Mouse (Mus musculus): ENCODE measurements around the gene Unk.
"Not testable (repeated sequence)": the region's sequence is repeated elsewhere in the genome, so short reads cannot be mapped to it uniquely, and the experiment has no call there.

Gene Unk

DNA sequence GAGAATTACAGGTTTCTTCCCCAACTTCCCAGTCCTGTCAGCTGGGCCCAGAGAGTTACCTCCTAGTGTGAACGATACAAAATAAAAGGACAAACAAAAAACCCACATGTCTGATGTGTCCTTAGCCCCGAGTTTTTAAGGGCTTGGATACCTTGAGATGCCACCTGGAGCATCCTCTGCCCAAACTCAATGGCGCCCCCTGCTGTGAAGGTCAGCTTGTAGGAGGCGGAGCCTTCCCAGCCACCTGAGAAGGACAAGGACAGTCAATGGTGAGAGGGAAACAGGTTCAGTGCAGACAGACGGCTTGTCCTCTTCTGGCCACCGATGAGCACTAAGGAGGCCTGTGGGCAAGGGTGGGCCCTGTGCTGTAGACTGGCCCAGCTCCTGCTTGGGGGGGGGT, 51.0 kb downstream of the Unk start:
- in situ Hi-C loops (cut with MboI; ENCODE audit: unreplicated experiment in 2 of 2) = no loop called here

DNA sequence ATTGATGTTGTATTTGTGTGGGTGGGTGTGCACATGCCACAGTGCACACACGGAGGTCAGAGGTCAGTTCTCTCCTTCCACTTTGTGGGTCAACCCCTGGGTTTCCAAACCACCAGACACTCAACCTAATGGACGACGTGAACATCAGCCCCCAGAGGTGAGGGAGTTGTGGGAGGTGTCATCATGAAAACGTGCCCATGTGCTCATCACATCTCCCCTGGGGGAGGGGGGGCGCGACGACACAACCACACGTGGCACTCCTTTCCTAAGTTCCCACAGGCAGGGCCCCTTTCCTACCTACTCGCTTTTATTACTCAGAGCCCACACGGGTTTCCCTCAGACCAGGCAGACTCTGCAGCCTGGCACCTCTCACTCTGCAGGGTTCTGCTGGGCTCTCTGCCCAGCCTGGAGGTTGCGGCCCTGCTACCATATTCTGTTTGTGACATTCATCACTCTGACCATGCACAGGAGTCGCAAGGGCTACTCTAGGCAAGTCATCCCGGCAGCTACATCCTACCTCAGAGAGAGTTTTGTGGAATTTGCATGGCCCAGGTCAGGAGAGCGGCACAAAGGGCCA, 53.1 kb downstream of the Unk start:
- in situ Hi-C loops (cut with MboI; ENCODE audit: unreplicated experiment in 2 of 2) = no loop called here

DNA sequence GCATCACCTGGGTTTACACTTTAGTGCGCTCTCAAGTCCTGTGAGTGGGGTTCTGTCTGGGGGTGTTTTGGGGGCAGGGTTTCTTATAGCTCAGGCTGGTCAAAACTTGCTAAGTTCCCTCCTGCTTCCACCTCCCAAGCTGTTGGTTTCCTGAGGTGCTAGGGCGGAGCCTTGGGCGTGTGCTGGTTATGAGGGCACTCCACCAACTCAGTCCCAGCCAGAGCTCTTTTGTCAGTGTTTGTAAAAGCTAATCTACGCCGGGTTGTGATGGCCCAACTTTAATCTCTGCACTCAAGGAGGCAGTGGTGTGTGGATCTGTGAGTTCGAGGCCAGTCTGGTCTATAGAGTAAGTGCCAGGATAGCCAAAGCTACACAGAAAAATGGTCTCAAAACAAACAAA, 54.0 kb downstream of the Unk start:
- in situ Hi-C loops (cut with MboI; ENCODE audit: unreplicated experiment in 2 of 2) = no loop called here

DNA sequence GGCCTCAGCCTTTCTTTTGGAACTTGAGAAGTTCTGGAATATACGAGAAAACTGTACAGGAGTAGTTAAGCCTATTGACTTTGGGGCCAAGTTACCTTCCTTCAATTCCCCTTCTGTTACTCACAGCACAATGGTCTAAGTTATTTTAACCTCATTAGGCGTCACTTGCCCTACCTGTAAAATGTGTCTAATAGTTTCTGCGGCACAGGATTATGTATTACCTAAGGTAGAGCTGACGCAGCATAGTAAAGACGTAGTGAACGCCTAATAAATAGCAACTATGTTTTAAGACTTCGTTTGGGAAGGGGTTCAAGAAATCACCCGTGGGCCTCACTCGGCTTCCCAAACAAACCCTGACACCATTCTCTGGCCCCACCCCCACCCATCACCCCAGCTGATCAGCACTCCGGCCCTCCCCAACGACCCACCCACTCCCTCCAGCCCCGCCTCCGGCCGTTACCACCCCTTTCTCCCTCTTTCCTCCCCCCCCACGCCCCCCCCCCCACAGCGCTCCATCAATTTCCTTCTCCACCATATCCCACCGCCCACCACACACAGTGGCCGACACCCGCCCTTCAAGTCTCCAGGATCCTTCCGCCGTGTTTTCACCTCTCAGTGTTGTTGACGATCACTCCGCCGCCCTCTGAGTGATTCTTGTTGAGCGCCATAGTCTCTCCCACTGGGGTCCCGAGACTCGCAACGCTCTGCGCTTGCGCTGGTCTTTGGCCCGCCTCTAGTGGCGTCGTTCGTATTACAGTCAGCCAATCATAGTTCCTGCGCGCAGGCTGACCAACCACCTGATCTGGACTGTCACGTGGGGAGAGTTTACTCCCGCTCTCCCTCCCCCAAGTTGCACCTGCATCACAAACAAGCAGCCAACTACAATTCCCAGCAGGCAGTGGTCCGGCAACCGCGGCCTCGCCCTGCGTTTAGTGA, 56.4 kb downstream of the Unk start, which contains the start of gene Wbp2:
Gene Wbp2, minus strand, starts transcription at position 738 of the 936 bp plus-strand sequence.
- in situ Hi-C loops (cut with MboI; ENCODE audit: unreplicated experiment in 2 of 2) = loop anchor here (5.0 kb wide), 1 partner anchor 46 kb away; the partner anchor contains the start of gene Trim65 (in 2 of the 2)

DNA sequence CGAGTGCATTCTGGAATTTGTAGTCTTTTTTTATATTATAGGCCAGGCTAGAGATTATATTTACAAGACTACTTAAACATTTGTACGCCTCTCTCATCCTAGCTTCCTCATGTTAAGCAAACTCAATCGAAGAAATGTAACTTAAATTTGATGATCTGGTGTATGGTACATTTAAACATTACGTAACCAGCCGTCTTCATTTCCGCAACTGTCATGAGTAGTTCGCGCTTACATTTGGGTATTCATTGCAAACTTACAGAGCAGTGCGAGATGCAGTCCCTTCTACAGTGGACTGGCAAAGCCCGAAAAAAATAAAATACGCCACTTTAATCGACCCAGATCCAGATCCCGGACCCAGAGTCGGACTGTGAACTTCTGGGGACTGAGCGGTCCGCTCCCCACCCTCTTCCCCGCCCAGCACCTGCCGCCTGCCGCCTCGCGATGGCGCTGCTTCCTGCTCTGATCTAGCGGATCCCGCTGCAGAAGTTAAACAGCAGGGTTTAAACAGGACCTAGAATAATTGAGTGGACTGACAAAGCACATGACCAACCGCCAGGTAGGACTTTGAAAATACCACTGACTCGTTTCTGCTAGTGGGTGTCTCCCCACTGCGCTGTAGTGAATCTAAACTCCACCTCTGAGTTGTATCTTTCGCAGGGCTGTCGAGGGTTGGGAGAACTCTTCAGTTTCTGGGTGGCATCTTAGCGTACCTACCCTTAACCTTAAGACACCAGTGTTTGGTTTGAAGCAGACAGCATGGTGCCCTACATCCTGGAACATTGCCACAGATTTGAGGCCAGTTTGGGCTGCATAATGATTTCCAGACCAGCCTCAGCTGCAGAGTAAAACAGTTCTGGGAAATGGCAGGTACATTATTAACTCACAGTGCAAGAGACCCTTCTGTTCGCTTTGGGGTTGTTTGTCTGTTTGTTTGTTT, 57.3 kb downstream of the Unk start:
- in situ Hi-C loops (cut with MboI; ENCODE audit: unreplicated experiment in 2 of 2) = loop anchor here (5.0 kb wide), 1 partner anchor 45 kb away; the partner anchor contains the start of gene Trim65 (in 2 of the 2)

DNA sequence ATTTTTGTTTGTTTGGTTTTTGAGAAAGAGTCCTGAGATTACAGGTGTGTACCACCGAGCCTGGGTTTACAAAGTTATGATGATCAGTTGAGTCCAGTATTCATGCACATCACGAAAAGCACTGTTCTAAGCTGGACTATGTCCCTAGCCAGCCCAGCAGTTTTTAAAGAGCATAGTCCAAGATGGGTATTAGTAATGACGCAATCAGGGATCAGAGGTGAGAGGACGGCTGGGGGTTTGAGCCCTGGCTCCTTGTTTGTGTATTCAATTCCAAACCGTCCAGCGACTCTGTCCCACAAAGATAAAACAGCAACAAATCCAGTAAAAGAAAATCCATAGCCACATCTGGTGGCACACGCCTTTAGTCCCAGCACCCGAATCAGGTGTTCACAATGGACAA, 58.1 kb downstream of the Unk start:
- in situ Hi-C loops (cut with MboI; ENCODE audit: unreplicated experiment in 2 of 2) = loop anchor here (5.0 kb wide), 1 partner anchor 44 kb away; the partner anchor contains the start of gene Trim65 (in 2 of the 2)

DNA sequence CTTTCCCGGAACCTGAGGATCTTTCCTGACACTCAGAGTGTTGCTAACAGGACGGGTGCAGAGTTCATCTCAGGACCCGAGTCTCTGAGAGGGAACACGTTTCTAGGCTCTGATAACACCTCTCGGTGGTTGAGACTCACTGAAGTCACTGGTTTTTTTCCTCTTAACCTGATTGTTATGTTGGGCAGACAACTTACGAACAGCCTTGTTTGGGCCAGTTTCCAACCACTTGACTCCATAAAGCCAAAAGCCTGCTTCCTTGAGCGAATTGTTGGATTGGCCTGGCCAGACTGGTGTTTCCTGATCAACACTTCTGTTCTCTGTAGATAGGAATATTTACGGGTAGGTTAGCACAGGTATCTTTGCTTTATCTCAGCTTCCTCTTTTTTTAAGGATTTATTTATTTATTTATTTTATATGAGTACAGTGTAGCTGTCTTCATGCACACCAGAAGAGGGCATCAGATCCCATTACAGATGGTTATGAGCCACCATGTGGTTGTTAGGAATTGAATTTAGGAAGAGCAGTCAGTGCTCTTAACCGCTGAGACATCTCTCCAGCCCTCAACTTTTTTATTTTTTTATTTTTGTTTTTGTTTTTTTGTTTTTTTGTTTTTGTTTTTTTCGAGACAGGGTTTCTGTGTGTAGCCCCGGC, 58.7 kb downstream of the Unk start:
- in situ Hi-C loops (cut with MboI; ENCODE audit: unreplicated experiment in 2 of 2) = loop anchor here (5.0 kb wide), 1 partner anchor 43 kb away; the partner anchor contains the start of gene Trim65 (in 2 of the 2)

DNA sequence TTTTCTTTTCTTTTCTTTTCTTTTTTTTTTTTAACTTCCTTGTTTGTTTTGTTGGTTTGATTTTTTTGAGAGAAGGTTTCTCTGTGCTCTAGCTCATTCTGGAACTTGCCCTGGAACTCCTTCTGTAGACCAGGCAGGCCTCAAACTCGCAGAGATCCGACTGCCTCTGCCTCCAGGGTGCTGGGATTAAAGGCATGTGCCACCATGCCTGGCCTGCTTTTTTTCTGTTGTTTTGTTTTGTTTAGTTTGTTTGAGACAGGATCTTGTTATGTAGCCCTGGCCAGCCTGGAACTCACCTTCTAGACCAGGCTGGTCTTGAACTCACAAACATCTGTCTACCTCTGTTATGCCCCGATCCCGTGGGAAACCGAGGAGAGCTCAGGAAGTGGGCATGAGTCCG, 59.4 kb downstream of the Unk start:
- in situ Hi-C loops (cut with MboI; ENCODE audit: unreplicated experiment in 2 of 2) = loop anchor here (5.0 kb wide), 1 partner anchor 43 kb away; the partner anchor contains the start of gene Trim65 (in 2 of the 2)

DNA sequence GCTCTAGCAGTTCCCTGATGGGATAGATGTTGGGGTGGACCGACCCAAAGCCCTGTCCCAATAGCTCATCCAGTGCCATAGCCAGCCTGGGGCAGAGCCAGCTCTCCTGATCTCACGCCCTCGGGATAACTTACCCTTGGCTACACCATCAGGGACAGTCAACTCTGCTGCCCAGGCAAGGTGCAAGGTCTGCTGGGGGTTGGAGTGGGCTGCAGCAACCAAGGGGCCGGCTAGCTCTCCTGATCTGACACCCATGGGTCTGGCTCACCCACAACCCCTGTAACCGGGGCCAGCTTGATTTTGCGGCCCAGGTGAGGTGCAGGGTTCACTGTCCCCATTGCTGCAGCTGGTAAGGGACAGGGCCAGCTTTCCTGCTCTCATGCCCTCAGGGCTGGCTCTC, 61.5 kb downstream of the Unk start:
- in situ Hi-C loops (cut with MboI; ENCODE audit: unreplicated experiment in 2 of 2) = no loop called here

DNA sequence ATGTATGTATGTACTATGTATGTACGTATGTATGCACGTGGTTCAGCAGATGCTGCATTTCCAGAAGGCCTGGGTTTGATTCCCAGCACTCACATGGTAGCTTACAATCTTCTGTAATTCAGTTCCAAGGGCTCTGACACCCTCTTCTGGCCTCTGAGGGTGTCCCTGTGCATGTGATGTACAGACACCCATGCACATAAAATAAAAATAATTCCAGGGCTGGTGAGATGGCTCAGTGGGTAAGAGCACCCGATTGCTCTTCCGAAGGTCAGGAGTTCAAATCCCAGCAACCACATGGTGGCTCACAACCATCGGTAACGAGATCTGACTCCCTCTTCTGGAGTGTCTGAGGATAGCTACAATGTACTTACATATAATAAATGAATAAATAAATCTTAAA, 62.8 kb downstream of the Unk start:
- in situ Hi-C loops (cut with MboI; ENCODE audit: unreplicated experiment in 2 of 2) = not testable (repeated sequence)

DNA sequence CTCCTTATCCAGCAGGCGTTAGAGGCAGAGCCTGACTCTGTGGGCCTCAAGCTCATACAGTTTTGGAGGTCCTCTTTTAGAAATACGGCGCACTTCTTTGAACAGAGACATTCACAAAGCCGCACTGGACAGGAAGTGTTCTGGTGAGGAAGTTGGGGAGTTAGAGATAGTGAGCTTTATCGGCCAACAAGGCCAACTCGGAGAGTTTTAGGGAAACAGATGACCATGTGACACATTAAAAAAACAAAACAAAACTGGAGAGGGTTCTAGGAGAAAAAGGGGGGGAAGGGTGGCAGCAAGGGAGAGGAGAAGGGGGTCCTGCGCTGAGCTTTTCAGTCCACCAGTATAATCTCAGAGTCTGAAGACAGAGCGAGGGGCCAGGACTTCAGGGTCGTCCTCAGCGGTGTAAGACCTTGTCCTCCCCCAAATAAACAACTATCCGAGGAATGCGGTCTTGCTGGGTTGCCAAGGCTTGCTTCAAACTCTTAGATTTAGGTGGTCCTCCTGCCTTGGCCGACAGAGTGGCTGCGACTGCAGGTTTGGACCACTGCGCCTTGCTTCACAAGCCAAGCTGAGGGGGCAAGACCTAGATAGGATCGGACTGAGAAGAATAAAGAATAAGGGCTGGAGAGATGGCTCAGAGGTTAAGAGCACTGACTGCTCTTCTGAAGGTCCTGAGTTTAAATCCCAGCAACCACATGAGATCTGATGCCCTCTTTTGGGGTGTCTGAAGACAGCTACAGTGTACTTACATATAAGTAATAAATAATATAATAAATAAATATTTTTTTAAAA, 63.8 kb downstream of the Unk start:
- in situ Hi-C loops (cut with MboI; ENCODE audit: unreplicated experiment in 2 of 2) = no loop called here

DNA sequence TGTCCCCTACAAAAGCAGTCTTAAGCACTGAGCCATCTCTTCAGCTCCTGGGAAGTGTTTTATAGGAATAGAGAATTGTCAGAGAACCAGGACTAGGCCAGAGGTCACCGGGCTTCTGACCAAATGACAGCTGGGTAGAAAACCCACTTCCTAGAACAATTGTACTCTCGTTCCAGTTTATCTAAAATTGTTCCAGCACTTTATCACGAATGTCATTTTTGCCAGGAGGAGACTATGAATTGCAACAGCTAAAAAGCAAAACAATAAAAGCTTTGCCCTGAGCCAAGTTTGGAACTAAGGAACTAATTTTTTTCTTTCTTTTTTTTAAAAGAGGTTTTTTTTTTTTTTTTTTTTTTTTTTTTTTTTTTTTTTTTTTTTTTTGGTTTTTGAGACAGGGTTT, 65.5 kb downstream of the Unk start:
- in situ Hi-C loops (cut with MboI; ENCODE audit: unreplicated experiment in 2 of 2) = no loop called here

DNA sequence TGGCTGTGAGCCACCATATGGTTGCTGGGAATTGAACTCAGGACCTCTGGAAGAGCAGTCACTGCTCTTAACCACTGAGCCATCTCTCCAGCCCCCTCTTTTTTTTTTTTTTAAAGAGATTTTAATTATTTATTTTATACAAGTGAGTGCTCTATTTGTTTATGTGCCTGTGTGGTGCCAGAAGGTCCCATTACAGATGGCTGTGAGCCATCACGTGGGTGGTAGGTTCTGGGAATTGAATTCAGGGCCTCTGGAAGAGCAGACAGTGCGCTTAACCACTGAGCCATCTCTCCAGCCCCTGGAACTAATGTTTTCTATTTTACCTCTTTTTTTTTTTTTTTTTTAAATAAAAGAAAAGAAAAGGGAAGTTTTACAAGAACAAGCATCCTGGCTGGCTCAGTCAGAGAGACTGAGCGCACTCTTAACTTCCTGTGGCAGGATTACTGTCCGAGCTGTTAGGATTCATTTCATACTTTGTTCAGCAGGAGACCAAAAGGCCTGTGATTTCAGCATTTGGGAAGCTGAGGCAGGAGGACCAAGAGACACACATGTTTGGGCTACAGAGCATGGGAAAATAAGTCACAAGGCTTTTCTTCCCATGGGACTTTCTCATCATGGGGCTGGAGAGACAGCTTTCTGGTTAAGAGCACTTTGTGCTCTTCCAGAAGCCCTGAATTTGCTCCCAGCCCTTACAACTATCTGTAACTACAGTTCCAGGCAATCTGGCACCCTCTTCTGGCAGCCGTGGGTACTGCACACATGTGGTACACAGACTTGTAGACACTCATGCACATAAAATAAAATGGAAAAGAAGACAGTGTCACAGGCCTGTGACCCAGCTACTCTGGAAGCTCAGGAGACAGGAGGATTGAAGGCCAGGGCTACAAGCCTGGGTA, 66.3 kb downstream of the Unk start:
- in situ Hi-C loops (cut with MboI; ENCODE audit: unreplicated experiment in 2 of 2) = no loop called here

DNA sequence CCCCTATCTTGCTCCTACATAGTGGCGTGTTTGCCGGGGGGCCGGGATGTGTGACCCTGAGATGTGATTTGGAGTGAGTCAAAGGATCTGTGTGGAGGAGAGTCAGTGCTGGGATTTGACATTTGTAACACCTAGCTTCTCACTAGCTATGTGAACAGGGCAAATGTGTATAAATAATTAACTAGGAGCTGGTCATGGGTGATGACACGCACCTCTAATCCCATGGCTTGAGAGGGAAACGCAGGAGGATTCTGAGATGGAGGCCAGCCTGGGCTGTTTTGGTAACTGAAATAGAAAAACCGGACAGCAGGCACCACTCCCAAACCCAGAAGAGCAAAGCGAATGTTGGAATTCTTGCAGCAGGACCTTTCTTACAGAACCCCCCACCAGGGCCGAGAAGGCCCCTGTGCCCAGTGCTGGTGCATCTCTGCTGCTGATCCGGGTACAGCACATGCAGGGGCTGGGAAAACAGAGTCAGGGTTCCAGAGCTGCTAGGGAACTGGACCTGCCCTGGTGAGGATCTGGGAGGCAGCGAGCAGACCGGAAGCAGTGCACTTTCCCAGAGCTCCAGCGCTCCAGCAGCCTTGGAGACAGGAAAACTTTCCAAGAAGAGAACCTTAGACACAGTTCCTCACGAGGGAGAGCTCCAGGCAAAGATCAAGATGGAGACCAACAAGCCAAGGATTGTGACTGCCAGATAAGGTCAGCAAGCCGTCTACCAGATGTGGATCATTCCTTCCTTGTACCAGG, 68.8 kb downstream of the Unk start:
- in situ Hi-C loops (cut with MboI; ENCODE audit: unreplicated experiment in 2 of 2) = no loop called here

DNA sequence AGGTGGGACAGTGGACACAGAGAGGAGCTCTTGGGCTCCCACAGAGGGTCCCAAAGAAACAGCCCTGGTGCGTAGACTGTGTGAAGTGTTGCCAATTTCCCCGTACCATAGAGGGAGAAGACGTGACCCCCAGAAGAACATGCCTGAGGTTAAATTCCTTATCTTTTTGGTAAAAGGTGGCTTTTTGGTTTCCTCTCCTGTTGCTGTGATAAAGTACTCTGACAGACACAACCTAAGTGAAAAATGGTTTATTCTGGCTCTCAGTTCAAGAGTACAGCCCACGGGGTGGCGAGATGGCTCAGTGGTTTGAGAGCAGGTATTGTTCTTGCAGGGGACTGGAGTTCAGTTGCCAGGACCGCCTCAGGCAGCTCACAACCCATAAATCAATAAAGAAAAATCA, 69.3 kb downstream of the Unk start:
- in situ Hi-C loops (cut with MboI; ENCODE audit: unreplicated experiment in 2 of 2) = no loop called here

DNA sequence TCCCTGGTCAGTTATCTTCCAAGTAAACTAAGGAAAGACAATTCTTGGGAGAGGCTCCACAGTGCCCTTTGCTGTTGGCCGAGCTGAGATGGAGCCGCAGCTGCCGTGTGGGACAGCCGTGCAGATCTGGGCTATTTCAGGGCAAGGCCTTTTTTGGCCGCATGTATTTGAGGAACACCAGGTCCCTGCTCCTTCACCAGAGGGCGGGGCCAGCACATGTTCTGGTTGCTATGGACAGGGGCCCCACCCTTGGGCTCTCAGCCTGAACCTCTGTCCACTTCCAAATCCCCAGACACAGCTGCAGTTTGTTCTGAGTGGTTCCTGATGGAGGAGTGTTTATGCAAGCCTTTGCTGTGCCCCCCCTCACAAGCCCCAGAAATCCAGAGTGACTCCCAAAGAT, 70.3 kb downstream of the Unk start:
- in situ Hi-C loops (cut with MboI; ENCODE audit: unreplicated experiment in 2 of 2) = no loop called here

DNA sequence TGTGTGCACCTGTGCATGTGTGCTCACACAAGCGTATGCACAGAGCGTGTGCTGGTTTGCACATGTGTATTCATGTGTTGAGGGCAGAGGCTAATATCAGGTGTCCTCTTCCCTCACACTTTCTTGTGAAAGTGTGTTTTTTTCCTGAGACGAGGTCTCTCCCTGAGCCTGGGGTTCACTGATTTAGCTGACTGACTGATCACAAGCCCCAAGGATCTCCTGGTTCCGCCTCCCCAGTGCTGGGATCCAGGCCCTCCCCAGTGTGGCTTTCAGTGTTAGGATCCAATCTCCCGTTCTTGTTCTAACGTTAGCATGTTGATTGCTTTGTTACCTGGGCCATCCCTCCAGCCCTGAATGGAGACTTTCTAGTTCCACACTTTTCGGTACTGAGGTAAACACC, 70.7 kb downstream of the Unk start:
- in situ Hi-C loops (cut with MboI; ENCODE audit: unreplicated experiment in 2 of 2) = no loop called here

All from v-Abl transformed pro-B cells (cell line).